Mouse (Mus musculus): ENCODE results near the gene Ccdc150.

The Ccdc150 gene

DNA sequence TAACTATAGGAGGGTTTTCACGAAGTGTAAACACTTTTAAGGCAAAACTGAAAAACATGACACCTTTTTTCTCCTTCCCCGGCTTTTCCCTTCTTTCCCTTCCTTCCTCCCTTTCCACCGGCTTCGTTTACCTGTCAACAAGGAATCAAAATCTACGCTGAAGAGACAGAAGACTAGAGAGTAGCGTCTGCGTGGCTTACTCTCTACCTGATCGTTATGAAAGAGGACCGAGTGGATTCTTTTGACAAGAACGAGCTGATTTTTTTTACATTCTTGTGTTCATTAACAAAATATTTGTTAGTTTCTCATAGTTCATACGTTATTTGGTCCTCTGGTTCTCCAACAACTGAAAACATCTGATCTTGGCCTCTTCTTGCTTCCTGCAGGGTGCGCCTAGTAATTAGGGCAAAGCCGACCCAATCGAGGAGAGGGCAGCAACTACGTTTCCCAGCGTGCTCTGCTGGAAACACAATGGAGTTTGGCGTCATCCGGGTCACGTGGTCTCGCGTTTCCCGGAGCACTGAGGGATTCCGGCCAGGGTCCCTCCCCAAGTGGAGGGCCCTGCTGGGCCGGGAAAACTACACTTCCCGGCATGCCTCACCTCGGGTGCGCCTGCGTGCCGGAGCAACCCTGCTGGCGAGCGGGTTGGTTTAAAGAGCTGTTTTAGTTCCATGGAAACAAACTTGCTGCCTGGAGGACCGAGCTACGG lies at the start of gene Ccdc150:
Gene Ccdc150, plus strand, starts transcription at position 526 of the 709 bp plus-strand sequence.
- DNase-seq (ENCODE audit: low read depth, low spot score), result peak; percentile 97

GRCm38 (mm10) chr1:54220273-54220672 lies 30.2 kb upstream of the Ccdc150 start:
- no peak for DNase-seq (ENCODE audit: low read depth, low spot score)

GRCm38 (mm10) chr1:54242722-54243121 lies 7.8 kb upstream of the Ccdc150 start:
- no peak for DNase-seq (ENCODE audit: low read depth, low spot score)

DNA sequence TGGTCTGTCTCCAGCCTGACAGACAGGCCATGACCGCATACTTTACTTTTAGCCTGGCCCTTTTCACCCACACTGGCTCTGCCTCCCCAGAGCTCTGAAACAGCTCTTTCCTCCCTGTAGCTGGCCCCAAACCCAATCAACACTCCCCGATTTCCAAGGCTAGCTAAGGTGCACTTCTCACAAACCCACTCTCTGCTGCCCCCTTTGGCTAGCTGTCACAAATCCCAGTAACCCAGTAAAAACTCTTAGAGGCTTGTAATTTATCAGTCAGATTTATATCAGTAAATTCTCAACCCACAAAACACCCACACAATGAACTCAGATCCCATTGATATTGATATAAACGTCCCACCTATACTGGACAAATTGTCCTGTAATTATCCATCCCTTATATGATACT lies 25.1 kb downstream of the Ccdc150 start:
- DNase-seq (ENCODE audit: low read depth, low spot score), result no peak

DNA sequence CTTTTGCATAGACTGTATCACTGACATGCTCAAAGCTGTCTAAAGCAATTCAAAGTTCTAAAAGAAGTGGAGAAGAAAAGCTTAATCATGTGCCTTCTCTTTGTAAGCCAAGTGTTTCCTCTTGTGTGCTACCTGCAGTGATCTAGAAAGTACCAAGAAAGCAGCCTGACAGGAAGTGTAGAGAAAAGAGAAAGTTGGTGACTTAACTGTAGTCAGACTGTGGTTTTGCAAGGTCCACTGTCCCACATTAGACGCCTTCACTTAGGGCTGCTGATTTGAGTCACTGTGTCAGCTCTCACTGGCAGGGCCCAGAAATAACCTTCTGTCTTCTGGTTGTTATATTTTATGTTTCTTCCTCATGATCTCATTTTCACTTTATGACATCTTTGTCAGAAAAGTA lies 29.1 kb downstream of the Ccdc150 start:
- no peak for DNase-seq (ENCODE audit: low read depth, low spot score)

DNA sequence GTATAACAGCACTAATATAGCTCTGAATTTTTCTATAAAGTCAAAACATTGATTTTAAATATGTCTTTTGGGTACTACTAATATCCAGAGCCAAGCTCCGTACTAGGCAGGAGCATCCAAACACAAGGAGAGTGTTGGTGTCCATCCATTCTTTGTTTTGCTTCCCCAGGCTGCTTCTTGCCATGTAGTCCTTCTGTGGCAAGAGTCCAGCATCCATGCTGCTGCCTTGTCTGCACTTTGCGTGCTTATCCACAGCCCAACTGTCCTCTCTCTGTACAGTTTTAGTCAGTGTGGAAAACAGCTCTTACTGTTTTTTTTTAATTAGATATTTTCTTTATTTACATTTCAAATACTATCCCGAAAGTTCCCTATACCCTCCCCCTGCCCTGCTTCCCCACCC lies 30.2 kb downstream of the Ccdc150 start:
- no peak for DNase-seq (ENCODE audit: low read depth, low spot score)

GRCm38 (mm10) chr1:54306404-54306803 lies 55.9 kb downstream of the Ccdc150 start:
- no peak for DNase-seq (ENCODE audit: low read depth, low spot score)

DNA sequence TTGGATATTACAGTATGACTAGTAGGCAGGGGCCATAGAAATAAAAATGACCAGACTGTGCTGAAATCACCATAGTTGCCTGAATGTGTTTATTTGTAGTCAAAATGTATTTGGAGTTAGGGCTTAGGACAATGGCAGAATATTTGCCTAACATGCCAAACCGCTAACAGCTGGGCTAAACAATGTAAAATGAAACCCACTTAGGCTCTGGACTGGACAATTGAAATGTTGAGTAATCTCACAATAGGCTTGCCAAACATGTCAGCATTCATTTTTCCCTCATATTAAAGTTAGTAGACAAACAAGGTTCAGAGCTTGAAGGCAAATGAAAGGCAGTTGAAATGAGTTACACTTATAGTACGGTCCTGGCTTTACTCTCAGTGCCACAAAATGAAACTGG lies 76.2 kb downstream of the Ccdc150 start:
- no peak for DNase-seq (ENCODE audit: low read depth, low spot score)

DNA sequence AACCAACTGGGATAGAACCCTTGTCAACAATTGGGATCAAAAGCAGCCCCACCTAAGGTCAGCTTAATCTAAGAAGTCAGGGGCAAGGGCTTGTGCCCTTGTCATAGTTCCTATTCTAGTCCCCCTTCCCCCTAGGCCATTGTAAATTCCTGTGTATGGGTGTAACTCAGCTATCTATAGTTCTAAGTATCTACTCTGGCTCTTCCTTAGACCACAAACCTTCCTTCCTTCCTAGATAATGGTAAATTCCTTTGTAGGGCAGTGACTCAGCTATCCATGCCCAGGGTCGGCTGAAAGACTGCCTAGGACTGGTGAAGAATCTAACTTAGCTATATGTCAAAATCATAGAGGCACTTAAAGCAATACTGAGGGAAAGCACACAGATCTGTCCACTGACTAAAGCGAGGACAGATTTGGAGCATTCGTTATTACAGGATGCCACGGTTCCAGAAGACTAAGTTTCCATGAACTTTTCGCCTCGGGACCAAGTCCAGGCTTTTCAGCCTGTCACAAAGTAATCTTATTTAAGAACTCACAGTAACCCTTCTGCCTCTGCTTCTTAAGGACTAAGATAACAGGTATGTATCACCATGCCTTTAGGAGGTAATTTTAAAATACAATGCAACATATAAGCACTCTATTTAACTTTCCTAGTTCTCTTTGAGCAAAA lies 77.5 kb downstream of the Ccdc150 start:
- no peak for DNase-seq (ENCODE audit: low read depth, low spot score)

GRCm38 (mm10) chr1:54332988-54333387 lies 82.5 kb downstream of the Ccdc150 start:
- peak; percentile 23 for DNase-seq (ENCODE audit: low read depth, low spot score)

DNA sequence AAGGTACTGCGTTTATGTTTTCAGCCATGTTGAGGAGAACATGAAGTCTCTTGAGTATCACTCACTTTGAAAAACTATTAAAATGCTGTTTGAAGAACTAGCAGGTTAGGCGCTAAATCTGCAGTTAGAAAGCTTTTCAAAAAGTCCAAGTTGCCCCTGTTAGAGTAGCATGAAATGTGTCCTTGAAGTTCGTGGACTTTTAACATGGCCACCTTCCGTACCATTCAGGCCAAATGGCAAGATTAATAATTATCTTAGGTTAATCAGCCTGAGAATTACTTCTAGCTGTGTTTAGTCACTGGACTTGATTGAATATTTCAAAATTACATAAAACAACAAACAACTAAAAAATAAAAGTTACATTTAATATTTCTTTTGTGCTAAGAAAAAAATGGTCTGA lies 104.3 kb downstream of the Ccdc150 start:
- no peak for DNase-seq (ENCODE audit: low read depth, low spot score)

DNA sequence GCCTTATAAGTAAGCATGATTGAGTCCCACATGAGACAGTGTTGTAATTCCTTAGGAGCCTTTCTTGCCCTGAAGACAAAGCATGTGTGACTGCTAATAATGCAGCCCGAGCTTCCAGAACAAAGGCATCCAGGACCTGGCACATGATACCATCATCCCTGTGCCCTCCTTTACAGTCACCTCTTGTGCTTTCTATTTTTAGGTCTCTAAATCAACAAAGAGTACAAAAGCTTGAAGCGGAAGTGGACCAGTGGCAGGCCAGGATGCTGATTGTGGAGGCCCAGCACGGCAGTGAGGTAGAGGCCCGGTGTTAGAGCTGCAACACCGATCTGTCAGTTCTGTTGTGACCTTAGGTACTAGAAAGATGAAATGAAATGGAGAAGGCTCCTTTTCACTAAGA lies 105.0 kb downstream of the Ccdc150 start:
- no peak for DNase-seq (ENCODE audit: low read depth, low spot score)

- DNase-seq (ENCODE audit: low read depth, low spot score), result no peak
Measured at GRCm38 (mm10) chr1:54356566-54356965, 106.1 kb downstream of the Ccdc150 start.

DNA sequence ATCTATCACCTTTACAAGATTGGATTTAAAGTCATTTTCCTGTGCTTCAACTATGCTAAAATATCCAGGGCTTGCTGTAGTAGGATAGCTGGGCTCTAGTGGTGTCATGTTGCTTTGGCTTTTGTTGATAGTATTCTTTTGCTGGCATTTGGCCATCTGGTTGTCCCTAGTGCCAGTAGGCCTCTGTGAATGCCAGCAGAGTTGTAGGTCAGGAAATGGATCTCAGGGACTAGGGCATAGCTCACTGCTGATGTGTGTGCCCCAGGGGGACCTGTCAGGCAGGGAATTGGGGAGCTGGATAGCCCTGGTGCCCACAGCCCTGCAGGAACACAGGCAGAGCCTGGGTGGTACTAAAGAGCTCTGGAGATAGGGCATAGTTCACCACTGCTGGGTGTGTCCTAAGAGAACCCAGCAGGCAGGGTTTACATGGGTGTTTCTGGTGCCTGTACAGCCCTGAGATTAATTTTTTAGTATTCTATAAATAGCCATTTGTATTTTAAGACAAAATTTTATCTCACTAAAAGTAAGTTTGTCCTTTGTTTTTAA lies 127.1 kb downstream of the Ccdc150 start:
- no peak for DNase-seq (ENCODE audit: low read depth, low spot score)

- DNase-seq (ENCODE audit: low read depth, low spot score), result peak; percentile 71
Measured at GRCm38 (mm10) chr1:54380978-54381914, 130.8 kb downstream of the Ccdc150 start.

DNA sequence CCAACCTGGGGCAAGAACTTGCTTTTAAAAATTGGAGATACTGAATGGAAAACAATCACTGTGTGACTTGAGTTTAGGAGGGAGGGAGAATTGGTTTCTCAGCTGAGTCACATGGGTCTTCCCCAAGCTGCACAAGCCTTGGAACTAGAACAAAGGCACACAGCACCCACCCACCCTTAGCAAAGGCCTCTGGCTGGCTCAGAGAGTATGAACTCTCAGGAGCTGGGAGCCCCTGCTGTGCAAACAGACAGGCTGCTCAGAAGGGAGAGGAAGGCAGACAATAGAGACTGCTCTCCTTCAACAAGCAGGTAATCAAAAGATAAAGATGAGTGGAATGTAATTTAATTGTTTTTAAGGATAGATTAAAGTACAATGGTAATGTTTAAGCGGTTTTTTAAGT lies 133.7 kb downstream of the Ccdc150 start:
- DNase-seq (ENCODE audit: low read depth, low spot score), result no peak

DNA sequence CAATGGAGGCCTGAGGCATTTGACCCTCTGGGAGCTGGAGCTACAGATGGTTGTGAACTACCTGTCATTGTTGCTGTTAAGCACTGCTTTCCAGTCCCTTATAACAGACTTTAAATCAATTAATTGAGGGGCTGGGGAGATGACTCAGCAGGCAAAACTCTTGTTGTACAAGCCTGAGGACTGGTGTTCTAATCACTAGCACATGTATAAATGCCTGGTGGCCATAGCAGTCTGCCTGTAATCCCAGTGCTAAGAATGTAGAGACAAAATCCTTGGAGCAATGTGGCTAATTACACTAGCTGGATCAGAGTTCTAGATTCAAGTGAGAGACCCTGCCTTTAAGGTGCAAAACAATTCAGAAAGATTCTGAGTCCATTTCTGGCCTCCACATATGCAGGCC lies 152.3 kb downstream of the Ccdc150 start:
- DNase-seq (ENCODE audit: low read depth, low spot score), result no peak

Data from mesoderm, embryonic 11.5 days (tissue).